Mouse (Mus musculus) hindbrain, embryonic 10.5 days (tissue): ENCODE results near the gene Tcerg1l. TPM values are rescaled to one million over a fixed set of nuclear protein-coding genes. Genes with fewer than 3 reads are reported as not detected.

Experiments
- DNase-seq: peaks from one replicate; pipeline ENCODE4 v3.0.0-alpha.2; 2017; ENCODE audit warnings: low spot score
- H3K27ac ChIP-seq: fragments of 300-500 bp; sonication (generic); 2 replicates; pipeline ENCODE4 v1.5.1; 2016; ENCODE audit warnings: mild to moderate bottlenecking, moderate library complexity
- H3K27me3 ChIP-seq: fragments of 300-500 bp; sonication (generic); 2 replicates; pipeline ENCODE4 v1.6.1; 2016; ENCODE audit warnings: mild to moderate bottlenecking; ENCODE audit not compliant: poor library complexity, insufficient read depth, severe bottlenecking
- H3K36me3 ChIP-seq: fragments of 300-500 bp; sonication (generic); 2 replicates; pipeline ENCODE4 v1.6.1; 2016; ENCODE audit warnings: mild to moderate bottlenecking, moderate library complexity
- H3K4me1 ChIP-seq: fragments of 300-500 bp; sonication (generic); replicated peaks from 2 replicates; pipeline ENCODE4 v1.6.1; 2016; ENCODE audit warnings: mild to moderate bottlenecking
- H3K4me3 ChIP-seq: fragments of 300-500 bp; sonication (generic); 2 replicates; pipeline ENCODE4 v1.5.1; 2016; ENCODE audit warnings: mild to moderate bottlenecking, moderate library complexity
- H3K9me3 ChIP-seq: fragments of 300-500 bp; sonication (generic); 2 replicates; pipeline ENCODE4 v1.6.1; 2016; ENCODE audit warnings: mild to moderate bottlenecking, moderate library complexity
- WGBS: fragments of 180-500 bp; shearing (Covaris S2); methylation state at CpG from one replicate; pipeline ENCODE4 v1.1.7; 2016; 5-methylcytosine and 5-hydroxymethylcytosine counted together
- polyA plus RNA-seq: library from polyadenylated mRNA; unstranded; fragments of >200 nt; fragmentation: Nextera tagmentation; extraction: Ambion mirVana; gene quantifications from 2 replicates; pipeline ENCODE4 v1.2.1, GENCODE M21; 2016

Tcerg1l gene
- polyA plus RNA-seq, 1 experiment from 2014 or later = 4.1 TPM

GRCm38 (mm10) chr7:138248612-138249011, 148.9 kb downstream of the Tcerg1l start:
- no peak for DNase-seq
- 84% methylated on average over 5 of the region's 5 CpGs for WGBS
- H3K27ac ChIP-seq = no peak overlapping the region
- H3K4me1 ChIP-seq = peaks cover 9% of the 10 kb centered on the region; the same call in 1 of the 2 replicates
- no peaks in the 10 kb centered on the region for H3K27me3 ChIP-seq
- H3K36me3 ChIP-seq = no peaks in the 10 kb centered on the region
- H3K4me3 ChIP-seq = no peak overlapping the region
- 0 out of 2 replicates have a peak, but pooled peaks cover 3% of the 10 kb centered on the region for H3K9me3 ChIP-seq

- 80% methylated on average over 3 of the region's 3 CpGs for WGBS
- no peak overlapping the region for H3K27ac ChIP-seq
- no peak for DNase-seq
Observed at GRCm38 (mm10) chr7:138248176-138248575, 149.4 kb downstream of the Tcerg1l start.

GRCm38 (mm10) chr7:138246684-138247083, 150.8 kb downstream of the Tcerg1l start:
- no peak for DNase-seq
- 47% methylated on average over 2 of the region's 2 CpGs for WGBS

More at GRCm38 (mm10) chr7:138248176-138248575, 149.4 kb downstream of the Tcerg1l start:
- H3K4me3 ChIP-seq = no peak overlapping the region
- peaks cover 9% of the 10 kb centered on the region; the same call in 1 of the 2 replicates for H3K4me1 ChIP-seq
- H3K9me3 ChIP-seq = 0 out of 2 replicates have a peak, but pooled peaks cover 3% of the 10 kb centered on the region
- no peaks in the 10 kb centered on the region for H3K36me3 ChIP-seq
- H3K27me3 ChIP-seq = no peaks in the 10 kb centered on the region

GRCm38 (mm10) chr7:138242229-138242628, 155.3 kb downstream of the Tcerg1l start:
- Histone ChIP-seq H3K27me3 (no peaks in the 10 kb centered on the region), H3K36me3 (no peaks in the 10 kb centered on the region), H3K4me1 (peaks cover 15% of the 10 kb centered on the region; the same call in 1 of the 2 replicates), H3K27ac (no peak overlapping the region), H3K9me3 (0 out of 2 replicates have a peak, but pooled peaks cover 3% of the 10 kb centered on the region), H3K4me3 (no peak overlapping the region)
- no peak for DNase-seq
- WGBS = 90% methylated on average over 5 of the region's 5 CpGs

More at GRCm38 (mm10) chr7:138246684-138247083, 150.8 kb downstream of the Tcerg1l start:
- Histone ChIP-seq H3K36me3 (no peaks in the 10 kb centered on the region), H3K9me3 (0 out of 2 replicates have a peak, but pooled peaks cover 3% of the 10 kb centered on the region), H3K27me3 (no peaks in the 10 kb centered on the region), H3K27ac (no peak overlapping the region), H3K4me3 (no peak overlapping the region), H3K4me1 (peaks cover 9% of the 10 kb centered on the region; the same call in 1 of the 2 replicates)

GRCm38 (mm10) chr7:138237708-138238225, 159.8 kb downstream of the Tcerg1l start:
- DNase-seq = no peak
- 68% methylated on average over 5 of the region's 5 CpGs for WGBS
- H3K27me3 ChIP-seq = no peaks in the 10 kb centered on the region
- no peak overlapping the region for H3K27ac ChIP-seq
- no peaks in the 10 kb centered on the region for H3K9me3 ChIP-seq
- H3K4me1 ChIP-seq = 0 out of 2 replicates have a peak, but pooled peaks cover 5% of the 10 kb centered on the region
- H3K4me3 ChIP-seq = no peak overlapping the region
- no peaks in the 10 kb centered on the region for H3K36me3 ChIP-seq

- no peak overlapping the region for H3K27ac ChIP-seq
- 83% methylated on average over 3 of the region's 3 CpGs for WGBS
- H3K4me1 ChIP-seq = peaks cover 15% of the 10 kb centered on the region; the same call in 1 of the 2 replicates
- H3K9me3 ChIP-seq = no peaks in the 10 kb centered on the region
- no peak for DNase-seq
- H3K27me3 ChIP-seq = no peaks in the 10 kb centered on the region
- no peak overlapping the region for H3K4me3 ChIP-seq
- no peaks in the 10 kb centered on the region for H3K36me3 ChIP-seq
Observed at GRCm38 (mm10) chr7:138224252-138224651, 173.3 kb downstream of the Tcerg1l start.

GRCm38 (mm10) chr7:138222951-138223350, 174.6 kb downstream of the Tcerg1l start:
- Histone ChIP-seq H3K27ac (no peak overlapping the region), H3K4me1 (peaks cover 8% of the 10 kb centered on the region; the same call in 1 of the 2 replicates), H3K9me3 (no peaks in the 10 kb centered on the region), H3K4me3 (no peak overlapping the region), H3K36me3 (no peaks in the 10 kb centered on the region), H3K27me3 (no peaks in the 10 kb centered on the region)
- no peak for DNase-seq
- 81% methylated on average over 4 of the region's 4 CpGs for WGBS

- DNase-seq = no peak
- 78% methylated on average over 6 of the region's 6 CpGs for WGBS
- Histone ChIP-seq H3K4me3 (no peak overlapping the region), H3K27ac (no peak overlapping the region), H3K36me3 (no peaks in the 10 kb centered on the region), H3K27me3 (no peaks in the 10 kb centered on the region), H3K4me1 (peaks cover 10% of the 10 kb centered on the region), H3K9me3 (no peaks in the 10 kb centered on the region)
Observed at GRCm38 (mm10) chr7:138217556-138218098, 179.9 kb downstream of the Tcerg1l start.

- Histone ChIP-seq H3K27ac (no peak overlapping the region), H3K36me3 (no peaks in the 10 kb centered on the region), H3K4me1 (peaks cover 12% of the 10 kb centered on the region), H3K27me3 (no peaks in the 10 kb centered on the region), H3K9me3 (no peaks in the 10 kb centered on the region), H3K4me3 (no peak overlapping the region)
- DNase-seq = no peak
- WGBS = 78% methylated on average over 15 of the region's 15 CpGs
Observed at GRCm38 (mm10) chr7:138215177-138215830, 182.2 kb downstream of the Tcerg1l start.

GRCm38 (mm10) chr7:138214710-138215109, 182.8 kb downstream of the Tcerg1l start:
- WGBS = 82% methylated on average over 9 of the region's 9 CpGs
- Histone ChIP-seq H3K36me3 (no peaks in the 10 kb centered on the region), H3K4me3 (no peak overlapping the region), H3K27me3 (no peaks in the 10 kb centered on the region), H3K4me1 (peaks cover 18% of the 10 kb centered on the region), H3K9me3 (no peaks in the 10 kb centered on the region), H3K27ac (no peak overlapping the region)
- no peak for DNase-seq

GRCm38 (mm10) chr7:138209769-138210168, 187.8 kb downstream of the Tcerg1l start:
- no peak overlapping the region for H3K4me3 ChIP-seq
- WGBS = 73% methylated on average over 5 of the region's 5 CpGs

GRCm38 (mm10) chr7:138205124-138205523, 192.4 kb downstream of the Tcerg1l start:
- no peak overlapping the region for H3K27ac ChIP-seq
- WGBS = 89% methylated on average over 2 of the region's 2 CpGs
- DNase-seq = no peak

More at GRCm38 (mm10) chr7:138209769-138210168, 187.8 kb downstream of the Tcerg1l start:
- Histone ChIP-seq H3K4me1 (peaks cover 10% of the 10 kb centered on the region), H3K9me3 (no peaks in the 10 kb centered on the region), H3K36me3 (no peaks in the 10 kb centered on the region), H3K27me3 (no peaks in the 10 kb centered on the region), H3K27ac (no peak overlapping the region)
- no peak for DNase-seq

More at GRCm38 (mm10) chr7:138205124-138205523, 192.4 kb downstream of the Tcerg1l start:
- Histone ChIP-seq H3K4me3 (no peak overlapping the region), H3K36me3 (no peaks in the 10 kb centered on the region), H3K9me3 (no peaks in the 10 kb centered on the region), H3K27me3 (no peaks in the 10 kb centered on the region), H3K4me1 (peaks cover 7% of the 10 kb centered on the region)
